Mouse (Mus musculus) bone marrow, adult 2 months (tissue): ENCODE results near the gene Adcy9. TPM values are rescaled to one million over a fixed set of nuclear protein-coding genes. Genes with fewer than 3 reads are reported as not detected.

Experiments
- H3K27ac ChIP-seq: fragments of 200-500 bp; 2 replicates; pipeline ENCODE4 v1.5.1; 2012; ENCODE audit warnings: low read depth, mild to moderate bottlenecking, control low read depth, inconsistent platforms, low read length; ENCODE audit not compliant: control insufficient read depth, poor library complexity, insufficient read depth
- H3K4me1 ChIP-seq: fragments of 200-500 bp; 2 replicates; pipeline ENCODE4 v1.6.1; 2011; ENCODE audit warnings: low read length; ENCODE audit not compliant: control insufficient read depth, insufficient read depth
- H3K4me3 ChIP-seq: fragments of 200-500 bp; replicated peaks from 2 replicates; pipeline ENCODE3; 2011; ENCODE audit warnings: mild to moderate bottlenecking, low read depth, low read length, control low read depth; ENCODE audit not compliant: control insufficient read depth
- CTCF ChIP-seq: fragments of 200-500 bp; IDR thresholded peaks from 2 replicates; pipeline ENCODE4 v1.5.1; 2011; ENCODE audit warnings: low read length, control low read depth; ENCODE audit not compliant: control insufficient read depth, insufficient read depth
- POLR2A ChIP-seq: fragments of 200-500 bp; IDR thresholded peaks from 2 replicates; pipeline ENCODE4 v1.6.1; 2011; ENCODE audit warnings: low read depth, mild to moderate bottlenecking, control low read depth, low read length, borderline replicate concordance; ENCODE audit not compliant: control insufficient read depth
- WGBS: fragments of 180-500 bp; shearing (Covaris S2); methylation state at CpG from one replicate; pipeline ENCODE4 v1.1.7; 2018; 5-methylcytosine and 5-hydroxymethylcytosine counted together
- polyA plus RNA-seq: library from polyadenylated mRNA; stranded (reverse); fragments of >200 nt; gene quantifications from 2 replicates; pipeline ENCODE4 v1.2.4, GENCODE M21; 2011; ENCODE audit warnings: low replicate concordance; ENCODE audit not compliant: missing spikeins, insufficient read depth, insufficient read length

The Adcy9 gene
- polyA plus RNA-seq, 1 experiment: 5.2 TPM

- Histone ChIP-seq H3K4me3 (no peak overlapping the region), H3K27ac (no peak overlapping the region), H3K4me1 (no peaks in the 10 kb centered on the region)
- 70% methylated on average over 5 of the region's 5 CpGs for WGBS
- TF ChIP-seq POLR2A (no peak), CTCF (peak; percentile 55)
Measured at GRCm38 (mm10) chr16:4285257-4285656, 135.0 kb downstream of the Adcy9 start.

DNA sequence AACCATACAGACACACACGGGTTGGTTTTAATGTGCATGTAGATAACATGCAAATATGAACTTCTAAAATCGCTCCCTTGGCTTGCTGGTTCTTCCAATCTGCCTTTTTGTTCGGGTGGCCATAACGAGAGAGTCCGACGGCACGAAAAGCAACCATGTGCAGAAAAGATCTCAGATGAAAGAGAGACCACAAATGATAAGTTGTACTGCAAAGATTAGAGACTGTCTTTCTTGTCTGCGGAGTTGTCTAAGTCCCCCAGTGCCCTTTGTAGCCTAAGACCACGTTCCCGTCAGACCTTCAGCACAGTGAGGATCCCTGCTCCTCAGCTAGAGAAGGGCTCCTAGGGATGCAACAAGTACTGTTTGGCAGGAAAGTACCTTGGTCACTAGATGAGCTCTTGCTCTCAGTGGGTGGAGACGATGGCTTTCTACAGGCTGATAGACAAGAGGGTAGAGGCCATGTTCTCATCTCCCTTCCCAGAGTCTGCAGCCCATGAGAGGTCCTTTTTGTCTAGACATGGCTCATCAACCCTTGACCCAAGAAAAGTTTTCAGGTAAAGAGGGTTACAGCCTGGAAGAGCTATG is 136.9 kb downstream of the Adcy9 start:
- TF ChIP-seq POLR2A (no peak), CTCF (no peak)
- H3K4me1 ChIP-seq: no peaks in the 10 kb centered on the region
- 81% methylated on average over 11 of the region's 11 CpGs for WGBS
- H3K27ac ChIP-seq: no peak overlapping the region
- no peak overlapping the region for H3K4me3 ChIP-seq

DNA sequence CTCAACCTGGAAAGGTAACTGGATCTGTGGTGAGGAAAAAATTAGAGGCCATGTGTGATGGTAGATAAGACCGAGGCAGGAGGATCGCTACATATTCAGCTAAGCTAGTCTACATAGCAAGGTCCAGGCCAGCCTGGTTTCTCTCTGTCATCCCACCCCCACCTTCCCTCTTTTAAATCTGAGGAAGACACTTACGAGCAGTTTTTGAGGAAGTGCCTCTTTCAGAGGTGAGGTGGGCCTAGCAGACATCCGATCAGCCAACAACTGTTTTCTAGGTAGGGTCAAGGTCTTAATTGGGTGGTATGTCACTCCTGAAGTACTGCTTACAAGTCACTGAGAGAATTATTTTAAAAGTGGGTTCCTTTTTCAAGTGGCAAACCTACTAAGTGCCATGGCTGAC is 138.8 kb downstream of the Adcy9 start:
- no peak overlapping the region for H3K27ac ChIP-seq
- no peaks in the 10 kb centered on the region for H3K4me1 ChIP-seq
- 46% methylated on average over 4 of the region's 4 CpGs for WGBS
- H3K4me3 ChIP-seq: no peak overlapping the region
- no peak for TF ChIP-seq POLR2A
- no peak for TF ChIP-seq CTCF

GRCm38 (mm10) chr16:4280949-4281348 is 139.3 kb downstream of the Adcy9 start:
- Histone ChIP-seq H3K4me1 (no peaks in the 10 kb centered on the region), H3K4me3 (no peak overlapping the region), H3K27ac (no peak overlapping the region)
- WGBS: 83% methylated on average over 9 of the region's 9 CpGs
- no peak for TF ChIP-seq POLR2A
- no peak for TF ChIP-seq CTCF

DNA sequence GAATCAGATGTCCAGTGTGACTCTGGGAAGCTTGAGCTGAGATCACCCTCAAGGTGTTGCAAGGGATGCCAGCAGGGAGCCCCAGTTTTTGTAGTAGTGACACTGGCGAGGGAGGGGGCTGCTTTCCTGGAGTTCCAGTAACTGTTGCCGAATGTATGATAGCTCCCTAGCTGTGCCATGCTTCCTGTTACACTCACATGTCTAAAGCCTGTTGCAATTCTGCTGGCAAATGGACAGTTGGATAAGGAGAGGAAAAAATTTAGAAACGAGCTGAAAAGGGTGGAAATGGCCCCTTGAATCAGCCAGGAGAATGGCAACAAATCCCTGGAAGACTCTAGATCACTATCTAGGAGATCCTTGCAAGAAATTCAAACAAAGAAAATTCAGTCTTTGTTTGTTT is 140.7 kb downstream of the Adcy9 start:
- no peak for TF ChIP-seq CTCF
- no peak for TF ChIP-seq POLR2A
- Histone ChIP-seq H3K4me3 (no peak overlapping the region), H3K4me1 (no peaks in the 10 kb centered on the region), H3K27ac (no peak overlapping the region)
- WGBS: 35% methylated on average over 3 of the region's 3 CpGs

DNA sequence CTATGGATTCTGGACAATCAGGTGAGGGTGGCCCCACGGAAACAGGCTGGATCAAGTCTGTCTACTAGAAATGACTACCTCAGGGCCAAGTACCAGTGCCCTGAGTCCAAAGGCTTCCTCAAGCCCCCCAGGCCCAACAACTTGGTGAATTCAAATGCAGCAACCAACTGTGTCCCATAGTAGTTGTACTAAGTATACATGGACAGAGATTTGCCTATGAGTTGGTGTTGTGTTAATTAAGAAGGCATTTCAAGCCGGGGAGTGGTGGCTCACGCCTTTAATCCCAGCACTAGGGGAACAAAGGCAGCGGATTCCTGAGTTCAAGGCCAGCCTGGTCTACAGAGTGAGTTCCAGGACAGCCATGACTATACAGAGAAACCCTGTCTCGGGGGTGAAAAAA is 143.7 kb downstream of the Adcy9 start:
- H3K4me3 ChIP-seq: no peak overlapping the region
- 79% methylated on average over 5 of the region's 5 CpGs for WGBS
- H3K27ac ChIP-seq: no peak overlapping the region
- H3K4me1 ChIP-seq: peaks cover 2% of the 10 kb centered on the region; the same call in 1 of the 2 replicates
- TF ChIP-seq POLR2A: no peak
- no peak for TF ChIP-seq CTCF

DNA sequence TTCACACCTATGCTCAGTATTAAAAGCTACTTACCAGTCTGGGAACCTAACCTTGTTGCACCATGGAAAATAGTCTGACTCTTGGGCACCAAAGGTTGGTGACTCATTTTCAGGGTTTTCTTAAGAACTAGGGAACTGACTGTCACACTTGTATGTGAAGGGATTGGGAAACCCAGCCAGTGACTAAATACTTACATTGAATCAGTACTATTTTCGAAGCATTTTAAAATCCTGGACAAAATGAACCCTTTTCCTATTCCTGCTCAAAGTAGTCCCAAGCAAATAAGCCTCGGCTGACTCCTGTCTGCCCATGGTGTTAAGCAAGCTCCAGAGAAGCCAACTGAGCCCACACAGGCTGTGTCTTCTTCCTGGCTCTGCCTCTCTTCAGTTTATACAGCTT is 144.1 kb downstream of the Adcy9 start:
- H3K4me1 ChIP-seq: peaks cover 2% of the 10 kb centered on the region; the same call in 1 of the 2 replicates
- no peak overlapping the region for H3K4me3 ChIP-seq
- H3K27ac ChIP-seq: no peak overlapping the region
- no peak for TF ChIP-seq POLR2A
- TF ChIP-seq CTCF: no peak
- WGBS: 66% methylated on average over 2 of the region's 2 CpGs

- TF ChIP-seq CTCF (no peak), POLR2A (no peak)
- Histone ChIP-seq H3K4me1 (peaks cover 2% of the 10 kb centered on the region; the same call in 1 of the 2 replicates), H3K4me3 (no peak overlapping the region), H3K27ac (no peak overlapping the region)
- WGBS: 64% methylated on average over 12 of the region's 12 CpGs
Measured at GRCm38 (mm10) chr16:4273702-4274476, 146.4 kb downstream of the Adcy9 start.

DNA sequence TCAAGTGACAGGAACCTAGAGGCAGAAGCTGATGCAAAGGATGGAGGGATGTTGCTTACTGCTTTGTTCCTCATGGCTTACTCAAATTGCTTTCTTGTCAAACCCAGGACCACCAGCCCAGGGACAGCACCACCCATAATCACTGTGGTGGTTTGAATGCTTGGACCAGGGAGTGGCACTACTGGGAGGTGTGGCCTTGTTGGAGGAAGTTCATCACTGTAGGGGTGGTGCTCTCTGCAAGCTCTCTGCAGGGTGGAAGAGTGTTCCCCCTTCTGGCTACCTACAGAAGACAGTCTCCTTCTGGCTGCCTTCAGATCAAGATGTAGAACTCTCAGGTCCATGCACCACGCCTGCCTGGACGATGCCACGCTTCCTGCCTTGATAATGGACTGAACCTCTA is 148.0 kb downstream of the Adcy9 start:
- TF ChIP-seq CTCF (peak; percentile 17; the same call in 1 of the 2 replicates), POLR2A (no peak)
- H3K4me3 ChIP-seq: no peak overlapping the region
- peaks cover 3% of the 10 kb centered on the region; the same call in 1 of the 2 replicates for H3K4me1 ChIP-seq
- H3K27ac ChIP-seq: no peak overlapping the region
- 63% methylated on average over 3 of the region's 3 CpGs for WGBS
